Mouse (Mus musculus): ENCODE data around the gene Fam19a3. TPM values are rescaled to one million over a fixed set of nuclear protein-coding genes. Genes with fewer than 3 reads are reported as not detected.

Gene Fam19a3
- total and polyA plus RNA-seq, 3 experiments: 0.04 to 0.16 TPM; not detected in 1

DNA sequence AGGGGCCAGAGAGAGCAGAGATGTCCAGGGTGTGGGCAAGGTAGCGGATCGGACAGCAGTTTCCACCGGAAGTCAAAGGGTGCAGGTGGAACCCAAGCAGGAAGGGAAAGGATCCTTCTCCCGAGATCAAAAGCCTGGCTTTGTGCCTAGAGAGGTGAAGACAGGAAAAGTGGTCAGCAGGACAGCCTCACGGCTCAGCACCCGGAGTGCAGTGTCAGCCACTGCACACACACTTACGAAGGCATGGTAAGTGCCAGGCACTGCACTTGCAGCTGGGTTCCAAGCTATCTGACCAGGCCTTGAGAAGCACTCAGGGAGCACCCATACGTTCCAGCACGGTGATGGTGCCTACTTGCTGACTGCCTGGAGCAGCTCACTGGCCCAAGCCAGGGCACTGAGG, 23.9 kb upstream of the Fam19a3 start:
- Histone ChIP-seq H3K27me3 (replicated peaks) (no peaks in the 10 kb centered on the region), H3K4me1 (ENCODE audit: control insufficient read depth in 1 of 2, insufficient read depth in 2 of 2) (no peaks in the 10 kb centered on the region), H3K36me3 (replicated peaks in 1 of 2; ENCODE audit: control insufficient read depth in 1 of 2, insufficient read depth in 1 of 2, low read length in 1 of 2) (peaks cover 24 to 62% of the 10 kb centered on the region in 2 experiments), H3K79me2 (replicated peaks; ENCODE audit: control insufficient read depth, extremely low read depth, insufficient read depth, poor library complexity, severe bottlenecking) (no peaks in the 10 kb centered on the region), H3K4me2 (ENCODE audit: insufficient read depth, low read depth, poor library complexity, severe bottlenecking) (no peak overlapping the region), H3K9me3 (replicated peaks; ENCODE audit: low read length) (no peaks in the 10 kb centered on the region), H3K27ac (ENCODE audit: insufficient read depth, low read depth) (no peak overlapping the region), H3K9ac (ENCODE audit: insufficient read depth, low read depth) (no peak overlapping the region), H3K4me3 (replicated peaks in 1 of 3; ENCODE audit: low read depth in 2 of 3, low read length in 2 of 3, poor library complexity in 1 of 3) (no peak overlapping the region)
- in situ Hi-C loops (cut with MboI; ENCODE audit: low pct_ligation_motif_present, low pct_unique_long_range_greater_than_20kb, low sequenced_read_pairs): no loop called here
- TF ChIP-seq MYC (IDR thresholded peaks at IDR 0.05; ENCODE audit: low read depth, low read length): no peak
- dilution Hi-C loops (cut with MboI; ENCODE audit: extremely low pct_ligation_motif_present, extremely low pct_unique_long_range_greater_than_20kb, low sequenced_read_pairs): no loop called here
- no peak for DNase-seq (ENCODE audit: extremely low read depth)

DNA sequence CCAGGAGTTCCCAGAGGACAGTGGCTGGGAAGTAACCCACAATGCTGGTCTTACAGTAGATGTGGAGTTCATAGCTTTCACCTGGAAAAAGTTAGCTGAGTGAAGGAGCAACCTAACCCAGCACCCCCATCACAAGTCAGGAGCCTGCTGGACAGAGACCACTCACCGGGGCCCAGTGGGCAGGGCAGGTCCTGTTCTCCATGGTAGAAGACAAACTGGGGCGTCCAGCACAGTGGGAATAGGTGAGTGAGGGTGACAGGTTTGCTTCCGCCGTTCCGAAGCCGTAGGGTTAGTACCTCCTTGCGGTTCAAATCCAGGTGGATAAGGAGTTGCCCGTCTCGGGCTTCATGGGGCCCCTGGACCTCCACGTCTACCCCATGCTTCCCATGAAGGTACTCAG, 22.7 kb upstream of the Fam19a3 start:
- Histone ChIP-seq H3K27me3 (replicated peaks) (no peaks in the 10 kb centered on the region), H3K4me1 (ENCODE audit: control insufficient read depth in 1 of 2, insufficient read depth in 2 of 2) (no peaks in the 10 kb centered on the region), H3K9me3 (replicated peaks; ENCODE audit: low read length) (no peaks in the 10 kb centered on the region), H3K36me3 (replicated peaks in 1 of 2; ENCODE audit: control insufficient read depth in 1 of 2, insufficient read depth in 1 of 2, low read length in 1 of 2) (peaks cover 36 to 74% of the 10 kb centered on the region in 2 experiments), H3K79me2 (replicated peaks; ENCODE audit: control insufficient read depth, extremely low read depth, insufficient read depth, poor library complexity, severe bottlenecking) (no peaks in the 10 kb centered on the region), H3K9ac (ENCODE audit: insufficient read depth, low read depth) (no peak overlapping the region), H3K4me3 (replicated peaks in 1 of 3; ENCODE audit: low read depth in 2 of 3, low read length in 2 of 3, poor library complexity in 1 of 3) (no peak overlapping the region), H3K4me2 (ENCODE audit: insufficient read depth, low read depth, poor library complexity, severe bottlenecking) (no peak overlapping the region), H3K27ac (ENCODE audit: insufficient read depth, low read depth) (no peak overlapping the region)
- no peak for DNase-seq (ENCODE audit: extremely low read depth)
- in situ Hi-C loops (cut with MboI; ENCODE audit: low pct_ligation_motif_present, low pct_unique_long_range_greater_than_20kb, low sequenced_read_pairs) (no loop called here), dilution Hi-C loops (cut with MboI; ENCODE audit: extremely low pct_ligation_motif_present, extremely low pct_unique_long_range_greater_than_20kb, low sequenced_read_pairs) (no loop called here)
- TF ChIP-seq SMC3 (IDR thresholded peaks at IDR 0.05; ENCODE audit: low read depth, low read length): no peak
- TF ChIP-seq EP300 (IDR thresholded peaks at IDR 0.05; ENCODE audit: low read length): no peak
- TF ChIP-seq CHD2 (IDR thresholded peaks at IDR 0.05; ENCODE audit: low read length): no peak
- no peak for TF ChIP-seq TBP (conservative IDR thresholded peaks at IDR 0.05; ENCODE audit: low read depth, low read length)
- TF ChIP-seq NRF1 (IDR thresholded peaks at IDR 0.05; ENCODE audit: low read depth, low read length): no peak
- no peak for TF ChIP-seq CHD1 (IDR thresholded peaks at IDR 0.05; ENCODE audit: low read depth, low read length)
- no peak for TF ChIP-seq USF2 (conservative IDR thresholded peaks at IDR 0.05; ENCODE audit: low read depth, low read length)
- no peak for TF ChIP-seq ELF1 (IDR thresholded peaks at IDR 0.05; ENCODE audit: low read depth, low read length)
- TF ChIP-seq USF1 (IDR thresholded peaks at IDR 0.05; ENCODE audit: low read depth, low read length): no peak
- TF ChIP-seq SIN3A (IDR thresholded peaks at IDR 0.05; ENCODE audit: low read length): no peak
- no peak for TF ChIP-seq HCFC1 (IDR thresholded peaks at IDR 0.05; ENCODE audit: low read depth, low read length)
- no peak for TF ChIP-seq E2F4 (IDR thresholded peaks at IDR 0.05; ENCODE audit: insufficient replicate concordance, low read depth, low read length)

DNA sequence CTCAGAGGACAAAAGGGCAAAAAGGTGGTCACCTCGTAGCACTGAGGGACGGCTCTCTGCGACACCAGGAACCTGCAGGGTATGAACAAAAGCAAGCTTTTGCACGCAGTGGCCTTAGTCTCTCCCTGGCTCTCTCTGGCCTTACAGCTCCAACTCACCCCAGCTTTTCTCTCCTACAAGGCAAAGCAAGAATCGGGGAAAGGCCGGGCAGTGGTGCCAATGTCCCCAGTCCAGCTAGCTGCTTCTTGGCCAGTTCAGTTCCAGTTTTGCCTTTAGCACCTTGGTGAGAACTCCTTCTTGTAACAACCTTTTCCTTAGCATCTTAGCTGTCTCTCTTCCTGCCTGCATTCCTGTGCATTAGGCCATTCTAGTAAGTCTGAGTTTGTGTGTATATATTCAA, 19.8 kb upstream of the Fam19a3 start:
- DNase-seq (ENCODE audit: extremely low read depth): no peak
- Histone ChIP-seq H3K27me3 (replicated peaks) (no peaks in the 10 kb centered on the region), H3K36me3 (replicated peaks in 1 of 2; ENCODE audit: control insufficient read depth in 1 of 2, insufficient read depth in 1 of 2, low read length in 1 of 2) (peaks cover 49 to 86% of the 10 kb centered on the region in 2 experiments), H3K9ac (ENCODE audit: insufficient read depth, low read depth) (no peak overlapping the region), H3K4me3 (replicated peaks in 1 of 3; ENCODE audit: low read depth in 2 of 3, low read length in 2 of 3, poor library complexity in 1 of 3) (no peak overlapping the region), H3K4me2 (ENCODE audit: insufficient read depth, low read depth, poor library complexity, severe bottlenecking) (no peak overlapping the region), H3K79me2 (replicated peaks; ENCODE audit: control insufficient read depth, extremely low read depth, insufficient read depth, poor library complexity, severe bottlenecking) (no peaks in the 10 kb centered on the region), H3K9me3 (replicated peaks; ENCODE audit: low read length) (no peaks in the 10 kb centered on the region), H3K27ac (ENCODE audit: insufficient read depth, low read depth) (no peak overlapping the region), H3K4me1 (ENCODE audit: control insufficient read depth in 1 of 2, insufficient read depth in 2 of 2) (peaks cover 6 to 8% of the 10 kb centered on the region in 2 experiments; a peak in 2 of 4 replicates)
- dilution Hi-C loops (cut with MboI; ENCODE audit: extremely low pct_ligation_motif_present, extremely low pct_unique_long_range_greater_than_20kb, low sequenced_read_pairs) (no loop called here), in situ Hi-C loops (cut with MboI; ENCODE audit: low pct_ligation_motif_present, low pct_unique_long_range_greater_than_20kb, low sequenced_read_pairs) (no loop called here)
- TF ChIP-seq RAD21 (IDR thresholded peaks at IDR 0.05; ENCODE audit: low read depth, low read length) (no peak), ETS1 (conservative IDR thresholded peaks at IDR 0.05; ENCODE audit: low read depth, low read length) (no peak), USF2 (conservative IDR thresholded peaks at IDR 0.05; ENCODE audit: low read depth, low read length) (no peak), SMC3 (IDR thresholded peaks at IDR 0.05; ENCODE audit: low read depth, low read length) (no peak), CHD1 (IDR thresholded peaks at IDR 0.05; ENCODE audit: low read depth, low read length) (no peak), EP300 (IDR thresholded peaks at IDR 0.05; ENCODE audit: low read length) (no peak), GABPA (IDR thresholded peaks at IDR 0.05; ENCODE audit: insufficient replicate concordance, low read depth, low read length) (no peak), JUN (IDR thresholded peaks at IDR 0.05; ENCODE audit: insufficient read depth, low read depth, low read length) (no peak), ELF1 (IDR thresholded peaks at IDR 0.05; ENCODE audit: low read depth, low read length) (no peak), MYC (IDR thresholded peaks at IDR 0.05; ENCODE audit: low read depth, low read length) (no peak), POLR2AphosphoS2 (IDR thresholded peaks at IDR 0.05; ENCODE audit: low read depth, low read length) (no peak), UBTF (IDR thresholded peaks at IDR 0.05; ENCODE audit: low read depth, low read length) (no peak), JUND (conservative IDR thresholded peaks at IDR 0.05; ENCODE audit: low read depth, low read length) (no peak), ZKSCAN1 (IDR thresholded peaks at IDR 0.05; ENCODE audit: borderline replicate concordance, low read depth, low read length) (no peak), E2F4 (IDR thresholded peaks at IDR 0.05; ENCODE audit: insufficient replicate concordance, low read depth, low read length) (no peak)
